Mouse (Mus musculus) testis, adult 2 months (tissue): Measurements from ENCODE around the gene Klk13. TPM values are rescaled to one million over a fixed set of nuclear protein-coding genes. Genes with fewer than 3 reads are reported as not detected.
"Not testable (repeated sequence)": the region's sequence is repeated elsewhere in the genome, so short reads cannot be mapped to it uniquely, and the experiment has no call there.

Experiments used
- H3K27ac ChIP-seq: fragments of 200-500 bp; 2 replicates; pipeline ENCODE4 v1.5.1; 2012; ENCODE audit warnings: low read depth, low read length; ENCODE audit not compliant: control insufficient read depth, insufficient read depth
- H3K27me3 ChIP-seq: fragments of 200-500 bp; 2 replicates; pipeline ENCODE4 v1.6.1; 2012; ENCODE audit warnings: mild to moderate bottlenecking, low read length, moderate library complexity; ENCODE audit not compliant: control insufficient read depth, insufficient read depth
- H3K36me3 ChIP-seq: fragments of 200-500 bp; 2 replicates; pipeline ENCODE4 v1.6.1; 2012; ENCODE audit warnings: mild to moderate bottlenecking, low read length; ENCODE audit not compliant: control insufficient read depth, insufficient read depth
- H3K4me1 ChIP-seq: fragments of 200-500 bp; 2 replicates; pipeline ENCODE4 v1.6.1; 2012; ENCODE audit warnings: low read length; ENCODE audit not compliant: control insufficient read depth, insufficient read depth
- H3K4me3 ChIP-seq: fragments of 200-500 bp; 2 replicates; pipeline ENCODE4 v1.5.1; 2012; ENCODE audit warnings: low read depth, mild to moderate bottlenecking, low read length, moderate library complexity, mixed read lengths; ENCODE audit not compliant: control insufficient read depth
- CTCF ChIP-seq: fragments of 200-500 bp; IDR thresholded peaks from 2 replicates; pipeline ENCODE4 v1.5.1; 2012; ENCODE audit warnings: low read depth, mild to moderate bottlenecking, inconsistent platforms, low read length, moderate library complexity; ENCODE audit not compliant: control insufficient read depth, insufficient read depth, insufficient replicate concordance
- POLR2A ChIP-seq: fragments of 200-500 bp; IDR thresholded peaks from 2 replicates; pipeline ENCODE4 v1.6.1; 2012; ENCODE audit warnings: low read depth, mild to moderate bottlenecking, inconsistent platforms, low read length, moderate library complexity; ENCODE audit not compliant: control insufficient read depth
- polyA plus RNA-seq: library from polyadenylated mRNA; depleted of rRNA; stranded (reverse); fragments of >200 nt; gene quantifications from 2 replicates; pipeline ENCODE4 v1.2.3, GENCODE M21; 2012; rRNA removed

The Klk13 gene
- not detected in 2 replicates for polyA plus RNA-seq

DNA sequence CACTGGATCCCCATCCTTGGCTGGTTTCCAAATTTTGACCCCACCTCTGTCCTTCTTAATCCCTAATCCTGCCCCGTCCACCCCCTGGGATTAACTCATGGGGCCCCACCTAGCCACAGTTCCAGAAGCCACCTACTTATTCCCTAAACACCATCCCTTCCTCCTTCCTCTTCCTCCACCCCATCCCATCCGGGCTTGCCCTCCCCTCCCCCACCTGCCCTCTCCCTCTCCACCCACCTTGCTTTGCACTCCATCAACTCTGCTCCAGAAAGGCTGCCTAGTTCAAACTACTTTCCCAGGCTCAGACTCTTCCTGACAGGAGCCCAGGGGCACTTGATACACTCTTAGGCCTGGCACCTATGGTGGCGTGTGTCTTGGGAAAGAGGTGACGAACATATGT is at the start of gene Klk13:
Gene Klk13 (plus strand): TSS at position 301 of the 400 bp plus-strand sequence.
- TF ChIP-seq CTCF, result no peak
- TF ChIP-seq POLR2A, result no peak
- H3K36me3 ChIP-seq, result no peaks in the 10 kb centered on the region
- no peaks in the 10 kb centered on the region; the same call in none of the 2 replicates for H3K4me1 ChIP-seq
- no peak within 1 kb of the TSS for H3K4me3 ChIP-seq
- H3K27me3 ChIP-seq, result no peaks in the 10 kb centered on the region
- no peak within 1 kb of the TSS for H3K27ac ChIP-seq

- no peaks in the 10 kb centered on the region for H3K4me1 ChIP-seq
Measured at GRCm38 (mm10) chr7:43662804-43663203, 49.6 kb upstream of the Klk13 start.

DNA sequence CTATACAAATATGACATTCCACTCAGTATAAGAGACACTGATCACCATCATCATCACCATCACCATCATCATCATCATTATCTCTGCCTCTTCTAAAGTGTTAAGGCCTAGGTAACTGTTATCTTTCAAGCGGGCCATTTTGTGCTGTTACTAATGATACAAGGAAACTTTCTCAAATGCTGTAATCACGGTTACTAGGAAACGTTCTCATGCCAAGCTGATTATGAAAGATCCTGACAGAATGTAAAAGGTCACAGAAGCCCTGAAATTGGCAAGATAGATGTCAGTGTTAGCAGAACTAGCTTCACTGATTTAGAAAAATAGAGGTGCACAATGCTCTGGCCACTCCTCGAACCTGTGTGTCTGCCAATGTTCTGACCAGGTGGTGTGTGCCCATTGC is 45.1 kb upstream of the Klk13 start:
- H3K4me1 ChIP-seq, H3K4me3 ChIP-seq, H3K27ac ChIP-seq, H3K27me3 ChIP-seq, H3K36me3 ChIP-seq: not testable (repeated sequence)

More at GRCm38 (mm10) chr7:43662804-43663203, 49.6 kb upstream of the Klk13 start:
- no peaks in the 10 kb centered on the region for H3K27me3 ChIP-seq
- H3K36me3 ChIP-seq, result no peaks in the 10 kb centered on the region
- TF ChIP-seq POLR2A (no peak), CTCF (no peak)
- H3K27ac ChIP-seq, result no peak overlapping the region
- H3K4me3 ChIP-seq, result no peak overlapping the region

DNA sequence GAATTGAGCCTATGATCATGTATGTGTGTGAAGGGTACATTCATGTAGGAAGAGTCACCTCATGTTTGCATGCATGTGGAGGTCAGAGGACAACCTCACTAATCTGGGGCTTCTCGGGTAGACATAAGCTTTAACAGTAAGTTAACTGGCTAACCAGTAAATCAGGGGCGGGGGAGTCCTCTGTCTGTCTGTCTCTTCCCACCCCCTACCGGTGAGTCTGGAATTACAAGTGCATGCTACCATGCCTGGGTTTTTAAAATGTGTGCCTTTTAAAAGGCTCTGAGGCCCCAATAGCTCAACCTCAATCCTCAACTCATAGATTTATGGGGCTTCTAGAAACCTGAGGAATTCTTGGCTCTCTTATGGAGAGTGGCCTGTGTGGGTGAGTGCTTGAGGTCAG is 43.8 kb upstream of the Klk13 start:
- Histone ChIP-seq H3K27ac (no peak overlapping the region), H3K4me3 (no peak overlapping the region), H3K27me3 (no peaks in the 10 kb centered on the region), H3K4me1 (peaks cover 10% of the 10 kb centered on the region), H3K36me3 (no peaks in the 10 kb centered on the region)
- no peak for TF ChIP-seq CTCF
- TF ChIP-seq POLR2A, result no peak

GRCm38 (mm10) chr7:43671064-43671808 is 41.1 kb upstream of the Klk13 start:
- Histone ChIP-seq H3K4me3 (peak overlapping the region; percentile 90), H3K4me1 (peaks cover 14% of the 10 kb centered on the region), H3K27ac (peak overlapping the region; percentile 1; the same call in 1 of the 2 replicates), H3K36me3 (no peaks in the 10 kb centered on the region), H3K27me3 (no peaks in the 10 kb centered on the region)
- no peak for TF ChIP-seq POLR2A
- no peak for TF ChIP-seq CTCF

DNA sequence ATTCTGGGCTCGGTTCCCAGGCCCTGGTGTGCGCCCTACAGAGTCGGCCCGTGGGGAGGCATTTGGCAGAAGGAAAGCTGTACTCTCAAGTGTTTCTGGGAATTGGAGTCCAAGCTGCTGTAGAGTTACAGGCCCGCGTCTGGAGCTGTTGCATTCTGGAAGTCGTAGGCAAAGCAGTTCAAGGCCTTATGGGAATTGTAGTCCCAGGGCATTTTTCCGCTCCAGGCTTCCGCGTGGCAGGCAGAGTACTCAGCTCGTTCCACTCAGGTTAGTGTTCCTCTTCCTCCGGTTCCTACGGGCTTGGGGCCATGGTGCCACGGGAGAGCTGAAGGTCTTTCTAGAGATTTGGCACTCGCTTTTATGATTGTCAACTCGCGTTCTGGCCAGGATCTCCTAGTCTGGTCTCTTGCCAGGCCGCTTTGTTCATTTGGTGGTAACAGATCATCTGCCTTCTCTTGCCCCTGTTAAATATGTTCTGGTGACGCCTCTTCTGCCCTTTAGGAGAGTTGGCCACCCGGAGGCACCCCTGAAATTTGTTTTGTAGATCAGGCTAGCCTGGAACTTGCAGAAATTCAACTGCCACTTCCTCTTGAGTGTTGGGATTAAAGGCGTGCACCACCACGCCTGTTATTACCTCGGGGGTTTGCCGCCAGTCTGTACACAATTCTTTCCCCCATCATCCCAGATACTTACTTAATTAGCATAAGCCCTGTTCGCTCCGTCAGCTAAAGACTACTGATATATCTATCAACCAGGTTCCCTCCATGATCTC is 40.4 kb upstream of the Klk13 start, which contains the start of gene Ctu1:
Gene Ctu1 (plus strand): TSS at position 208 of the 772 bp plus-strand sequence.
- Histone ChIP-seq H3K4me1 (peaks cover 17% of the 10 kb centered on the region), H3K27ac (peak within 1 kb of the TSS; percentile 30), H3K27me3 (no peaks in the 10 kb centered on the region), H3K36me3 (no peaks in the 10 kb centered on the region), H3K4me3 (peak within 1 kb of the TSS; percentile 90)
- 0 out of 2 replicates have a peak, but pooled peaks have one; percentile 22 for TF ChIP-seq POLR2A
- no peak for TF ChIP-seq CTCF

- no peak for TF ChIP-seq POLR2A
- TF ChIP-seq CTCF, result no peak
Measured at GRCm38 (mm10) chr7:43672581-43673260, 39.6 kb upstream of the Klk13 start.

More at GRCm38 (mm10) chr7:43672581-43673260, 39.6 kb upstream of the Klk13 start:
- Histone ChIP-seq H3K27me3 (no peaks in the 10 kb centered on the region), H3K36me3 (no peaks in the 10 kb centered on the region), H3K27ac (no peak overlapping the region), H3K4me1 (peaks cover 17% of the 10 kb centered on the region), H3K4me3 (no peak overlapping the region; the same call in 1 of the 2 replicates)
